Mouse (Mus musculus) lung, adult 2 months (tissue): Measurements from ENCODE around the gene Tmem63c.

ENCODE experiments used
- CTCF ChIP-seq: fragments of 200-500 bp; IDR thresholded peaks from 2 replicates; pipeline ENCODE4 v1.5.1; 2011; ENCODE audit warnings: mild to moderate bottlenecking, low read length, control low read depth; ENCODE audit not compliant: insufficient read depth
- POLR2A ChIP-seq: fragments of 200-500 bp; IDR thresholded peaks from 2 replicates; pipeline ENCODE4 v1.6.1; 2011; ENCODE audit warnings: low read depth, mild to moderate bottlenecking, control low read depth, low read length, borderline replicate concordance; ENCODE audit errors: extremely low read depth

DNA sequence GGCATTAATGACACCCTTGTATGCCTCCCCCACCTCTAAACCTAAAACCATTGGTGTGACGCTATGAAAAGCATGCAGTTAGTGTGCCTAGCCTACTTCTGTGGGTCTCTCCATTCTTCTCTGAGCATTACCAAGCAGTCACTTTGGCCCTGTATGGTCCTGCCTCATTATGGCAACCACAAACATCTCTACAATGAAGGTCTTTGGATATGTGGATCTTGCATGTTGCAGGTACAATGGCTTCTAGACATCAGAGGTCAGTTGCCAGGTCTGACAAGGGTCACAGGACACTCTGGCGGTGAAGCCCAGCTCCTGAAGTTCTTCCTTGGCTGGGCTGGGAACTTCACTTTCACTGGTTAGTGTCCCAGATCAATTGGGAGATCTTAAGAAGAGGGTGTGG, 866 bp downstream of the Tmem63c start:
- no peak for TF ChIP-seq CTCF
- no peak for TF ChIP-seq POLR2A
